Mouse (Mus musculus): ENCODE measurements around the gene Rmdn2. TPM values are rescaled to one million over a fixed set of nuclear protein-coding genes. Genes with fewer than 3 reads are reported as not detected.
A peak's percentile ranks its signal among the peaks of the same experiment; 100 is the strongest.

Gene Rmdn2
- polyA plus RNA-seq, 1 experiment: 1.9 TPM

DNA sequence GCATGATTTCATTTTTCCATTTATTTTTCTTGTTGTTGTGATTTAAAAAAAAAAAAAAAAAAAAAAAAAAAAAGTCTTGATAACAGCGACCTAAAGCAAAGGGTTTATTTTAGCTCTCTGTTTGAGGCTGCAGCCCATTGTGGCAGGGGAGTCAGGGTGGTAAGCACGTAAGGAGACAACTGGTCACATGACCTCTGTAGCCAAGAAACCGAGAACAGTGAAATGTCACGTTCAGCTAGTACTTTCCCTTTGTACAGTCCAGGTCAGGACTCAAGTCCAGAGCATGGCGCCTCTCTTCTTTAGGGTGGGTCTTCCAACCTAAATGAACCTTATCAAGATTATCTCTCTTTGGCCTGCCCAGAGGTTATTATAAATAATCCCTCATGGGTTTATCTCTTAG lies 9.3 kb upstream of the Rmdn2 start:
- TF ChIP-seq POLR2A (IDR thresholded peaks at IDR 0.05; ENCODE audit: low read depth, low read length) (no peak), CTCF (conservative IDR thresholded peaks at IDR 0.05; ENCODE audit: insufficient read depth, insufficient read length, low read depth, low read length) (no peak)
- 64% methylated on average over 5 of the region's 5 CpGs for WGBS
- no peak overlapping the region for H3K27ac ChIP-seq (ENCODE audit: insufficient read depth, low read depth, low read length)
- no peak for DNase-seq
- H3K36me3 ChIP-seq (ENCODE audit: control insufficient read depth, insufficient read depth, low read length): no peaks in the 10 kb centered on the region
- no peaks in the 10 kb centered on the region; the same call in 1 of the 2 replicates for H3K4me1 ChIP-seq (ENCODE audit: control insufficient read depth, insufficient read depth, low read length)
- no peaks in the 10 kb centered on the region for H3K27me3 ChIP-seq (replicated peaks; ENCODE audit: control insufficient read depth, insufficient read depth, low read length)
- H3K4me3 ChIP-seq (ENCODE audit: insufficient read depth, low read depth, low read length): no peak overlapping the region

DNA sequence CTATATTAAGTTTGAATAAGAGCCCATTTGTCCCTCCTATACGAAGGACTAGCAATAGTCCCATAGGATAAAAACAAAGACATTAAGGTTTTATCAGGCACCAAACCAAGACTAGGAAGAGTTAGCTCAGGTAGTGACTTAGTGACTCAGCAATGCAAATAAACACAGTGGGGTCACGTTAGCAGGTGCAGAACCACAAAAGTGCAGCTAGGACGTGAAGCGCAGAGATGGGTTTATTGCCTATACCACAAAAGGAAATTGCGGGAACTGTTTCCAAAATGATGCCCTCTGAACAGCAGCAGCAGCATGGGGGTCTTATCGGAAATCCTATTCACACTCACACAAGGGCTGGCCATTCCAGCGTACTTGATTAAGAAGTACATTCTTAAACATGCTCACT lies 8.2 kb upstream of the Rmdn2 start:
- DNase-seq: no peak
- no peaks in the 10 kb centered on the region for H3K36me3 ChIP-seq (ENCODE audit: control insufficient read depth, insufficient read depth, low read length)
- H3K27ac ChIP-seq (ENCODE audit: insufficient read depth, low read depth, low read length): no peak overlapping the region
- H3K27me3 ChIP-seq (replicated peaks; ENCODE audit: control insufficient read depth, insufficient read depth, low read length): no peaks in the 10 kb centered on the region
- 80% methylated on average over 7 of the region's 7 CpGs for WGBS
- TF ChIP-seq CTCF (conservative IDR thresholded peaks at IDR 0.05; ENCODE audit: insufficient read depth, insufficient read length, low read depth, low read length): no peak
- no peak for TF ChIP-seq POLR2A (IDR thresholded peaks at IDR 0.05; ENCODE audit: low read depth, low read length)
- H3K4me3 ChIP-seq (ENCODE audit: insufficient read depth, low read depth, low read length): no peak overlapping the region
- no peaks in the 10 kb centered on the region; the same call in 1 of the 2 replicates for H3K4me1 ChIP-seq (ENCODE audit: control insufficient read depth, insufficient read depth, low read length)

- WGBS: 73% methylated on average over 2 of the region's 2 CpGs
- Histone ChIP-seq H3K4me1 (ENCODE audit: control insufficient read depth, insufficient read depth, low read length) (no peaks in the 10 kb centered on the region), H3K27ac (ENCODE audit: insufficient read depth, low read depth, low read length) (no peak overlapping the region), H3K27me3 (replicated peaks; ENCODE audit: control insufficient read depth, insufficient read depth, low read length) (no peaks in the 10 kb centered on the region), H3K4me3 (ENCODE audit: insufficient read depth, low read depth, low read length) (no peak overlapping the region), H3K36me3 (ENCODE audit: control insufficient read depth, insufficient read depth, low read length) (no peaks in the 10 kb centered on the region)
- no peak for DNase-seq
- TF ChIP-seq CTCF (conservative IDR thresholded peaks at IDR 0.05; ENCODE audit: insufficient read depth, insufficient read length, low read depth, low read length) (no peak), POLR2A (IDR thresholded peaks at IDR 0.05; ENCODE audit: low read depth, low read length) (no peak)
These were observed 5.9 kb upstream of the Rmdn2 start for GRCm38 (mm10) chr17:79605794-79606193.

DNA sequence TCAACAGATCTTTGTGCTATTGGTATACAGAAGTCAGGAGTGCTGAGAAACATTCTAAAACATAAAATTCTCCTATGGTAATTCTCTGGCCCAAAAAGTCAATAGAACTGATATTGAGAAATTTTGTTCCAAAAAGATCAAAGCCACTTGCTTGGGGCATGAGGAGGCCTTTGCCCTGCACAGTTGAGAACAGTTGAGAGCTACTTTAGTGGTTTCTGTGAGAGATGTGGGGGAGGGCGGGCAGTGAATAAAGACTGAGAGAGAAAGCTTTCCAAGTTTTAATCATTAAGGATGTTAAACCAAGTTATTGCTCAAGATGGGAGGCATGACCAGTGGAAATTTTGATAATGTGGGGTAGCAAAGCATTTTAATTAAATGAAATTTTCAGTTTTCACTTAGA lies 2.0 kb upstream of the Rmdn2 start:
- Histone ChIP-seq H3K27ac (ENCODE audit: insufficient read depth, low read depth, low read length) (no peak overlapping the region), H3K4me1 (ENCODE audit: control insufficient read depth, insufficient read depth, low read length) (no peaks in the 10 kb centered on the region), H3K4me3 (ENCODE audit: insufficient read depth, low read depth, low read length) (no peak overlapping the region), H3K36me3 (ENCODE audit: control insufficient read depth, insufficient read depth, low read length) (no peaks in the 10 kb centered on the region), H3K27me3 (replicated peaks; ENCODE audit: control insufficient read depth, insufficient read depth, low read length) (no peaks in the 10 kb centered on the region)
- no peak for DNase-seq
- TF ChIP-seq POLR2A (IDR thresholded peaks at IDR 0.05; ENCODE audit: low read depth, low read length) (no peak), CTCF (conservative IDR thresholded peaks at IDR 0.05; ENCODE audit: insufficient read depth, insufficient read length, low read depth, low read length) (no peak)
- 95% methylated on average over 1 of the region's 1 CpGs for WGBS

- 64% methylated on average over 9 of the region's 9 CpGs for WGBS
- no peak for DNase-seq
- Histone ChIP-seq H3K4me3 (ENCODE audit: insufficient read depth, low read depth, low read length) (no peak overlapping the region), H3K36me3 (ENCODE audit: control insufficient read depth, insufficient read depth, low read length) (no peaks in the 10 kb centered on the region), H3K27me3 (replicated peaks; ENCODE audit: control insufficient read depth, insufficient read depth, low read length) (no peaks in the 10 kb centered on the region), H3K4me1 (ENCODE audit: control insufficient read depth, insufficient read depth, low read length) (no peaks in the 10 kb centered on the region), H3K27ac (ENCODE audit: insufficient read depth, low read depth, low read length) (no peak overlapping the region)
- TF ChIP-seq POLR2A (IDR thresholded peaks at IDR 0.05; ENCODE audit: low read depth, low read length) (no peak), CTCF (conservative IDR thresholded peaks at IDR 0.05; ENCODE audit: insufficient read depth, insufficient read length, low read depth, low read length) (no peak)
These were observed 1.4 kb upstream of the Rmdn2 start for GRCm38 (mm10) chr17:79610163-79610755.

DNA sequence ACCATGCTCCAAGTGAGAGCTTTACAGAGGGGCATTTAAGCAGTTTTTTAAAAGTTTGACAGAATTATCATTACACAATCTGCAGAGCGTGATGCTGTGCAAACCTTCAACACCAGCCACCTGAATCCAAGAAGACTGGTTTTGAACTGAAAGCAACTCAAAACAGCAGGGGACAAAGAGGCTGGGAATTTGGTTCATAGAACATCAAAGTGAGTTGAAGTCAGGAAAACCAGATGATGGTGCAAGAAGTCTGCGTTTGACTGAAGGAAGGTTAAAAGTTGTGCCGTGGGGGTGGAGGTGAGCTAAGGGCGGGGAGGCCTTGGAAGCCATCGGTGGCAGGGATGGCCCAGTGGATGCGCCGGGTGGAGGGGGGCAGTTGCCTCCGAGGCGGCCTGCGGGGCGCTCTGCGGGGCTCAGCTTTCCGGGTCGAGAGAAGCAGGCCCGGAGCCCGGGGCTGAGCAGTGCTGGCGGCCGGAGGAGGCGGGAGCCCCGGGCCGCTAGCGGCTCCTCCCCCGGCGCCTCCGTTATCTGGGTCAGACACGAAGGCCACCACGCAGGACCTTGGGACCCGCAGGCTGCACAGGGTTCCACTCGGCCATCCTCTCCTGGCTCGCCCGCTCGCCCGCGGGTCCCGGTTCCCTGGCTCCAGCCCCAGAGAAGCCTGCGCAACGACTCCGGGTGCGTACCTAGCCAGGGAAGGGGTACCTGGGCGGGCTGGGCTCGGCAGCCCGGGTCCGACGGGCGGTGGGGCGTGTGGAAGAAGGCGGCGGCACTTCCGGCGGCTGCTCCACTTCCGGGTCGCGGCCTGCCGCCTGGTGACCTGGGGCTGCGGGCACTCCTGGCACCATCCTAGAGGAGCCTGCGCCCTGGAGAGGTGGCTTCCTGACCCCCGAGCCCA lies 3.3 kb downstream of the Rmdn2 start:
- no peaks in the 10 kb centered on the region for H3K27me3 ChIP-seq (replicated peaks; ENCODE audit: control insufficient read depth, insufficient read depth, low read length)
- H3K27ac ChIP-seq (ENCODE audit: insufficient read depth, low read depth, low read length): peak overlapping the region; percentile 78
- no peaks in the 10 kb centered on the region for H3K36me3 ChIP-seq (ENCODE audit: control insufficient read depth, insufficient read depth, low read length)
- peak overlapping the region; percentile 94 for H3K4me3 ChIP-seq (ENCODE audit: insufficient read depth, low read depth, low read length)
- WGBS: 1% methylated on average over 53 of the region's 57 CpGs
- no peaks in the 10 kb centered on the region for H3K4me1 ChIP-seq (ENCODE audit: control insufficient read depth, insufficient read depth, low read length)
- peak; percentile 81 for DNase-seq
- TF ChIP-seq POLR2A (IDR thresholded peaks at IDR 0.05; ENCODE audit: low read depth, low read length) (no peak), CTCF (conservative IDR thresholded peaks at IDR 0.05; ENCODE audit: insufficient read depth, insufficient read length, low read depth, low read length) (no peak)

- H3K4me3 ChIP-seq (ENCODE audit: insufficient read depth, low read depth, low read length): no peak overlapping the region
- H3K27me3 ChIP-seq (replicated peaks; ENCODE audit: control insufficient read depth, insufficient read depth, low read length): no peaks in the 10 kb centered on the region
- H3K36me3 ChIP-seq (ENCODE audit: control insufficient read depth, insufficient read depth, low read length): no peaks in the 10 kb centered on the region
- no peak for DNase-seq
- no peaks in the 10 kb centered on the region for H3K4me1 ChIP-seq (ENCODE audit: control insufficient read depth, insufficient read depth, low read length)
- TF ChIP-seq CTCF (conservative IDR thresholded peaks at IDR 0.05; ENCODE audit: insufficient read depth, insufficient read length, low read depth, low read length): no peak
- TF ChIP-seq POLR2A (IDR thresholded peaks at IDR 0.05; ENCODE audit: low read depth, low read length): no peak
- H3K27ac ChIP-seq (ENCODE audit: insufficient read depth, low read depth, low read length): no peak overlapping the region
- WGBS: 70% methylated on average over 9 of the region's 9 CpGs
These were observed 4.2 kb downstream of the Rmdn2 start for GRCm38 (mm10) chr17:79615897-79616296.
